Mouse (Mus musculus): ENCODE measurements around the gene Gm45799.

Gene Gm45799

GRCm38 (mm10) chr7:105640894-105641255, 523 bp downstream of the Gm45799 start:
- in situ Hi-C loops (cut with MboI, MseI) = loop anchor here (5.0 to 10.0 kb wide), 2 partner anchors 94 to 166 kb away; partner anchors contain the start of genes Ilk (in 1 of the 2) and Rrp8 (in 1 of the 2)

- in situ Hi-C loops (cut with MboI, MseI) = loop anchor here (5.0 to 10.0 kb wide), 2 partner anchors 93 to 165 kb away; partner anchors contain the start of genes Ilk (in 1 of the 2) and Rrp8 (in 1 of the 2)
Measured at GRCm38 (mm10) chr7:105641936-105642335, 1.6 kb downstream of the Gm45799 start.

- in situ Hi-C loops (cut with MboI, MseI) = no loop called here
Measured at GRCm38 (mm10) chr7:105650639-105651435, 10.5 kb downstream of the Gm45799 start, which contains the start of gene Dnhd1. TSS of gene Dnhd1 (plus strand) at chr7:105650827.

GRCm38 (mm10) chr7:105685541-105686197, 45.3 kb downstream of the Gm45799 start:
- in situ Hi-C loops (cut with MboI, MseI) = no loop called here

- in situ Hi-C loops (cut with MboI, MseI) = no loop called here
Measured at GRCm38 (mm10) chr7:105690875-105691274, 50.5 kb downstream of the Gm45799 start.

DNA sequence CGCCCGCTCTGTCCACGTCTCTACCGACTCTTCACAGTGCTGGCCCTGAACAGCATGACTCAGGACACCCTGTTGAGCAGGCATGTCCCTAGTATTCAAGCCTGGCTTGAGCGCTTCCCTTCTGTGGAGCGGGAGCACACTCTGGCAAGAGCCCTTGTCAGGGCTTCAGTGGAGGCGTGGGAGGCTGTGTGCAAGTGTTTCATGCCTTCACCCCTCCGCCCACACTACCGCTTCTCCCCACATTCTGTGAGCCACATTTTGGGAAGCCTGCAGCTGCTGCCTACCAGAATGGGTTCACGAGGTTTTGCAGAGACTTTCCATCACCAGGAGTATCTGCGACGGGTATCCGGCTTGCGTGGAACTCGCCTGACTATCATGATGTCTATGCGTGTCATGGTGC, 62.8 kb downstream of the Gm45799 start:
- in situ Hi-C loops (cut with MboI, MseI) = loop anchor here (10.0 to 25.0 kb wide), 2 partner anchors 409 to 1712 kb away; no protein-coding TSS in a partner anchor

- in situ Hi-C loops (cut with MboI, MseI) = loop anchor here (10.0 to 25.0 kb wide), 2 partner anchors 408 to 1711 kb away; no protein-coding TSS in a partner anchor
Measured at GRCm38 (mm10) chr7:105703816-105704215, 63.5 kb downstream of the Gm45799 start.

- in situ Hi-C loops (cut with MboI, MseI) = loop anchor here (10.0 to 25.0 kb wide), 2 partner anchors 404 to 1706 kb away; no protein-coding TSS in a partner anchor
Measured at GRCm38 (mm10) chr7:105708733-105709132, 68.4 kb downstream of the Gm45799 start.

- in situ Hi-C loops (cut with MboI, MseI) = loop anchor here (10.0 to 25.0 kb wide), 2 partner anchors 379 to 397 kb away; no protein-coding TSS in a partner anchor
Measured at GRCm38 (mm10) chr7:105715366-105715765, 75.0 kb downstream of the Gm45799 start.

GRCm38 (mm10) chr7:105721916-105722315, 81.6 kb downstream of the Gm45799 start:
- in situ Hi-C loops (cut with MboI, MseI) = loop anchor here in 1 of 2 experiments (25.0 kb wide), 1 partner anchor 390 kb away; no protein-coding TSS in a partner anchor

GRCm38 (mm10) chr7:105726144-105726979, 86.0 kb downstream of the Gm45799 start:
- in situ Hi-C loops (cut with MboI, MseI) = no loop called here

DNA sequence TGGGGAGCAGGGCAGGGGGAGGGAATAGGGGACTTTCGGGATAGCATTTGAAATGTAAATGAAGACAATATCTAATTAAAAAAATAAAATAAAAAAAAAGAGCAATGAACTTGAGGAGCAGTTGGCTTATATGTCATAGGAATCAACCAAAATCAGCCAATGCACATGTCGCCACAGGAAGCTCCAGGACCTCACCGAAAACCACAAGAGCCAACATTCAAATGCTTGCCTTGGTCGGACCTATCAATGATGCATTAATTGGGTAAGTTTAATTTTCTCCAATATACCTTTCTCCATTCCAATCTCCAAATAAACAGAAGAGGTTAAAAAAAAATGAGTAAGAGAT, 86.6 kb downstream of the Gm45799 start:
- in situ Hi-C loops (cut with MboI, MseI) = no loop called here

DNA sequence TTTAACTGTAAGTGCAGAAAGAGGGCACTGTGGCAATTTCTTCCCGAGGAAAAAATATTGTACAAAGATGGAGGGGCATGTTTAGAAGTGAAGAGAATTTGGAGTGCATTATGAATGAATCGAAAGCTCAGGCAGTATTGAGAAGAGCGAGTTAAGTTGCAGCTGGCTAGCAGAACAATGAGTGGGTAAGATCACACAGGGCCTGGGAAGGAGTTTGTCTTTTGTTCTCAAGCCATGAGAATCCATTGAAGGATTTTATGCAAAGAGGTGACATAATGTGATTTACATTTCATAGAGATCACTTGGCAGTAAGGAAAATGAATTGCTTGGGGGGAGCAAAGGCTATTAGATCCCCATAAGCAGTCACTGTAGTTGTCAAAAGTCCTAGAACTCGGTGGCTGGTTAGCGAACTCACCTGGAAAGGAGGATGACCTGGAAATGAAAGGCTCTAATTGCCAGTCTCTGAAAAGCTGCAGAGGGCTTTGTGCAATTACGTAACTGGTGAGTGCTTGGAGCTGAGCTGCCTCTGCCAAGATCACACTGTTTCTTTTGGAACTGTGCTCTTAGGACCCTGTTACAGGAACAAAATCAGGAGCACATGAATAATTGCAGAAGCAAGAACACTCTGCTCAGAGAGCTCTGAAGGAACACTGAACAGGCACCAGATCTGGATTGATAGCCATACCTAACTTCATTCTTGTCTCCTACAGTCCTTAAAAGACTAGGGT, 88.5 kb downstream of the Gm45799 start:
- in situ Hi-C loops (cut with MboI, MseI) = no loop called here

- in situ Hi-C loops (cut with MboI, MseI) = loop anchor here (5.0 to 10.0 kb wide), 3 partner anchors 77 to 339 kb away; partner anchors contain the start of genes Arfip2 (in 1 of the 2), Gm45799 (in 1 of the 2) and Timm10b (in 1 of the 2)
Measured at GRCm38 (mm10) chr7:105733836-105734235, 93.5 kb downstream of the Gm45799 start.
